Mouse (Mus musculus) adrenal gland (tissue): Measurements from ENCODE around the gene Vmn2r52.
"Not testable (repeated sequence)": the region's sequence is repeated elsewhere in the genome, so short reads cannot be mapped to it uniquely, and the experiment has no call there.

Experiments
- intact Hi-C: fragments of 180-260 bp; cut with DNase I; formaldehyde crosslinking; loops from one replicate; pipeline ENCODE4 v1.15.1; 2025
- long read RNA-seq, 2 experiments: library from polyadenylated mRNA; unstranded; transcript quantifications; one replicate each; pipeline ENCODE4 v2.0.0; 2020; ENCODE audit warnings: borderline replicate concordance in 1 of 2; ENCODE audit not compliant: insufficient replicate concordance in 1 of 2

Vmn2r52 gene
- long read RNA-seq, experiment 1, result 0 reads
- long read RNA-seq, experiment 2, result 0 reads

DNA sequence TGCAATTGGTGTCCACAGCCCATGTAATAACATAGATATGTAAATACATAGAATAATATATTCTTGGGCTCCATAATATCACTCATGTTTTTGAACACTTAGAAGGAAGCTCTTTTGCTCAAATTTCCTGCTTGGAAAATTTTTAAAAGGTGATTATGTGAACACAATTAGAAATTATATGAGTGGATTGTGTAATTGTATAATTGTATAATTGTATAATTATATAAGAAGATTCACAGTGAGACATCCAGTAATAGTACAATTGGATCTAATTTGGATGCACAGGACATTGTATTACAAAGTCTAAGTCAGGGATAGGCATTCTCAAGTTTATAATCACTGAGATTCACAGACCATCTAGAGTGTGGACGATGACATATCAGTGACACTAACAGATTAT lies at the start of gene Vmn2r52:
Vmn2r52 (minus strand) TSS at position 101 of the 400 bp plus-strand sequence.
- intact Hi-C loops, result no loop called here

DNA sequence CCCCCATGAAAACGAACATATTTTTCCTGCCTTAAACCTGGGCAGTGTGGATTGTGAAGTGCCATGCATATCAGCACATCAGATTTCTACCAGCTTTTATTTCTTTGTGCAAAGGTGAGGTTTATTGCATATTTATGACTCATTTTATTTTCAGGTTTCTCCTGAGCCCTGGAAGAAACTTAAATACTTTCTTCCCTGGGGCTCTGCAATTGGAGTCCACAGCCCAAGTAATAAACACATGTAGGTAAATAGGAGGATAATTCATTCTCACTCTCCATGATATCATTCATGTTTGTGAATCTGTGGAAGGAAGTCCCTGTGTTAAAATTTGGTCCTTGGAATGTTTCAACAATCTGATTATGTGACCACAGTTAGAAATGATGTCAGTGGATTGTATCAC lies 70.7 kb downstream of the Vmn2r52 start, which contains the start of gene Vmn2r51:
Vmn2r51 (minus strand) TSS at position 101 of the 400 bp plus-strand sequence.
- intact Hi-C loops, result not testable (repeated sequence)
